Comparison of ENCODE assay signal across 8 mouse cellular contexts in the genomic region with DNA sequence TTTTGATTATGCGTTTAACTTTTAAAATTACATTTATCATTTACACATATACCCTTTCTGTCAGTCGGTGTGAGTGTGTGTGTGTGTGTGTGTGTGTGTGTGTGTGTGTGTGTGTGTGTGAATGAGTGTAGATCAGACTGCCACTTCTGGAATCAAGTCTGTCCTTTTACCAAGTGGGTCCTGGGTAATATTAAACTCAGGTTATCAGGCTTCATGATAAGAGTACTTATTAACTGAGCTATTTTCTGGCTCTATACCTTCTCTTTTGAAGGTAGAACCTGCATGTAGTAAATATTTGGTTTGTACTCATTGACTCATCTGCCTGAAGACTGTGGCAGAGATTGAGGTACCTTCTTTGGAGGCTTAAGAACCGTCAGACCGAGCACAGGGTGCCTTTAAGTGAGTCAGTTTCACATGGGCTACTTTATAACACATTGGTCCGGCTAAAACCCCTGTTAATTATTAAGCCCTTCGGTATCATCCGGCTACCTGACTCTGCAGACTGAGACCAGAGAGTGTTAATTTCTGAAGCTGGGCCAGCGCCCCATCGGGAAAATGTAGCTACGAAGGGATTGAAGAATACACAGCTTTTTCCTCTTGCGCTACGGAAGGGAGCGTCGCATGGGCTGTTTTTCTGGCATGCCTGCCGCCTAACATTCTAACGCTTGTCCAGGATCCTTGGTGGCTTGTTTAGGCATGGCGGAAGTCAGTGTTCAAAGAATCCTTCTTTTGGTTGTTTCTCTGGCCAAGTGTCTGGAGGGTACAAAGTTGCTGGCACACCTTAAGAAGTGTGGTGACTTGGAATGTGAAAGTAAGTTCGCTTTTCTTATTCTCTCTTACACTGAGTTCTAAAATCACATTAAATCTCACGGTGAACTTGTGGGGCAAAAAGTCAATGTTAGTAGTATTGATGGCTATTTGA. TPM values are rescaled to one million over a fixed set of nuclear protein-coding genes. Genes with fewer than 3 reads are reported as not detected.
DNase-seq lines count a peak whose midpoint lies in the region; ATAC-seq lines count a peak whose summit lies in the region.

A gene (plus strand): TSS at position 696 of the 922 bp plus-strand sequence.

- DNase-seq in lung, adult 18-20 months: peak; percentile 5 to 7
- no peak for DNase-seq in lung, postnatal 14 days
- no peak for DNase-seq in heart, postnatal 4 days
- DNase-seq in layer of hippocampus, postnatal 14 days (ENCODE audit: low spot score in 2 of 2): no peak
- DNase-seq in embryo, embryonic 11 days: no peak
- DNase-seq in thymus, postnatal 14 days: no peak

- H3K9ac ChIP-seq in forebrain, embryonic 12.5 days: no peak within 1 kb of the TSS

- H3K4me2 ChIP-seq in forebrain, embryonic 12.5 days: no peak within 1 kb of the TSS

- H3K4me1 ChIP-seq in forebrain, embryonic 12.5 days: no peaks in the 10 kb centered on the region

- H3K9me3 ChIP-seq in forebrain, embryonic 12.5 days: no peaks in the 10 kb centered on the region

- H3K27me3 ChIP-seq in forebrain, embryonic 12.5 days: no peaks in the 10 kb centered on the region

- no peak for ATAC-seq in forebrain, embryonic 12.5 days (ENCODE audit: low FRiP score)
- no peak for ATAC-seq in megakaryocyte, adult 5-6 weeks (ENCODE audit: poor library complexity, severe bottlenecking)

- no peaks in the 10 kb centered on the region for H3K36me3 ChIP-seq in forebrain, embryonic 12.5 days (replicated peaks)

- 86% methylated on average over 19 of the region's 19 CpGs for WGBS in forebrain, embryonic 12.5 days

- no peak within 1 kb of the TSS for H3K27ac ChIP-seq in forebrain, embryonic 12.5 days

- no peak within 1 kb of the TSS for H3K4me3 ChIP-seq in forebrain, embryonic 12.5 days (replicated peaks)

RNA-seq across cellular contexts. Expression of the gene that starts here (rescaled TPM):
- polyA plus RNA-seq in forebrain, embryonic 12.5 days (2016; fragmentation: Nextera tagmentation; extraction: Ambion mirVana): 49.1 and 52.2 TPM in 2 replicates
- total RNA-seq in heart, postnatal 4 days (2021): 10 to 100 TPM; 40.6 to 46.0 TPM
- total RNA-seq in layer of hippocampus, postnatal 14 days (2021): 10 to 100 TPM; 44.1 to 48.1 TPM
- 259 and 268 TPM in 2 replicates for total RNA-seq in megakaryocyte, adult 5-6 weeks (2015)
- 263 and 350 TPM in 2 replicates for total RNA-seq in megakaryocyte, adult 5-6 weeks (2017)

Comparison
In these comparisons a context has a peak if more than half of its experiments do, and no peak if none do; other contexts are left out.
1. RNA of the gene that starts here (total RNA-seq): 259 to 350 TPM in megakaryocyte, adult 5-6 weeks; 44.1 to 48.1 TPM in layer of hippocampus, postnatal 14 days and 40.6 to 46.0 TPM in heart, postnatal 4 days; every median in the first group is over 4 times any median in the second.
2. DNase-seq: peak in lung, adult 18-20 months (2 of 2); none in lung, postnatal 14 days (single experiment), heart, postnatal 4 days (single experiment), layer of hippocampus, postnatal 14 days (0 of 2), embryo, embryonic 11 days (single experiment) and thymus, postnatal 14 days (single experiment).